Mouse (Mus musculus): ENCODE data around the gene Samm50.

DNA sequence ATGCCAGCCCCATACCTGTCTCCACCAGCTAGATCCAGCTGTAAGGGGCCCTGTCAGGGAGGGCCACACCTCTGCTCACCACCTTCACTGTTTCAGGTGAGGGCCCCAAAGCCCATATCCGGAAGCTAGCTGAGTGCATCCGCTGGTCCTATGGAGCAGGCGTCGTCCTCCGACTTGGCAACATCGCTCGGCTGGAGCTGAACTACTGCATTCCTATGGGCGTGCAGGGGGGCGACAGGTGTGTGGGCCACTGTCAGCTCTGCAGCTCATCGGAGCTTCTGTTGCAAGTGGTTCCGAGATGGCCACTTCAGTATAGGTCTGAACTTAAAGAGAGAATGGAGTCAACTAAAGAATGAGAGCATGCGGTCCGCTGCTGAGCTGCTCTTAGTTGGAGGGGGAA, 18.9 kb downstream of the Samm50 start:
- TF ChIP-seq CTCF (IDR thresholded peaks at IDR 0.05; ENCODE audit: insufficient read depth, low read length) (no peak), POLR2A (IDR thresholded peaks at IDR 0.05; ENCODE audit: borderline replicate concordance, extremely low read depth, low read depth, low read length) (no peak)

Measured in lung, adult 2 months (tissue).